Mouse (Mus musculus): Measurements from ENCODE around the gene Tmem178b. TPM values are rescaled to one million over a fixed set of nuclear protein-coding genes. Genes with fewer than 3 reads are reported as not detected.

Tmem178b gene
- polyA plus RNA-seq, 1 experiment from 2014 or later: 33.1 TPM

- H3K4me2 ChIP-seq: no peak overlapping the region
- no peak overlapping the region for H3K27ac ChIP-seq (replicated peaks)
- no peaks in the 10 kb centered on the region for H3K36me3 ChIP-seq
- peaks cover 48% of the 10 kb centered on the region for H3K4me1 ChIP-seq (replicated peaks)
- 53% methylated on average over 11 of the region's 11 CpGs for WGBS
- no peaks in the 10 kb centered on the region for H3K27me3 ChIP-seq
- no peak for ATAC-seq (ENCODE audit: low FRiP score, low read depth)
- no peaks in the 10 kb centered on the region for H3K9me3 ChIP-seq
- no peak overlapping the region for H3K9ac ChIP-seq
- H3K4me3 ChIP-seq: no peak overlapping the region
Observed at GRCm38 (mm10) chr6:40006006-40006765, 133.1 kb downstream of the Tmem178b start.

GRCm38 (mm10) chr6:40008166-40008907, 135.3 kb downstream of the Tmem178b start:
- Histone ChIP-seq H3K4me2 (no peak overlapping the region), H3K9me3 (no peaks in the 10 kb centered on the region), H3K36me3 (no peaks in the 10 kb centered on the region), H3K27me3 (no peaks in the 10 kb centered on the region), H3K27ac (replicated peaks) (peak overlapping the region; percentile 24; the same call in 1 of the 2 replicates), H3K4me3 (no peak overlapping the region), H3K9ac (no peak overlapping the region), H3K4me1 (replicated peaks) (peaks cover 56% of the 10 kb centered on the region)
- 42% methylated on average over 3 of the region's 3 CpGs for WGBS
- ATAC-seq (ENCODE audit: low FRiP score, low read depth): 0 out of 2 replicates have a peak, but pooled peaks have one; percentile 4

- Histone ChIP-seq H3K9ac (no peak overlapping the region), H3K36me3 (no peaks in the 10 kb centered on the region), H3K4me2 (no peak overlapping the region), H3K4me3 (no peak overlapping the region), H3K4me1 (replicated peaks) (peaks cover 64% of the 10 kb centered on the region), H3K27me3 (no peaks in the 10 kb centered on the region), H3K9me3 (no peaks in the 10 kb centered on the region), H3K27ac (replicated peaks) (peak overlapping the region; percentile 32; the same call in 1 of the 2 replicates)
- 54% methylated on average over 3 of the region's 3 CpGs for WGBS
- no peak for ATAC-seq (ENCODE audit: low FRiP score, low read depth)
Observed at GRCm38 (mm10) chr6:40009718-40010117, 136.6 kb downstream of the Tmem178b start.

GRCm38 (mm10) chr6:40011066-40011465, 138.0 kb downstream of the Tmem178b start:
- WGBS: 82% methylated on average over 5 of the region's 5 CpGs
- Histone ChIP-seq H3K4me2 (no peak overlapping the region), H3K27ac (replicated peaks) (no peak overlapping the region), H3K4me1 (replicated peaks) (peaks cover 74% of the 10 kb centered on the region), H3K36me3 (no peaks in the 10 kb centered on the region), H3K27me3 (no peaks in the 10 kb centered on the region), H3K9ac (no peak overlapping the region), H3K4me3 (no peak overlapping the region), H3K9me3 (no peaks in the 10 kb centered on the region)
- no peak for ATAC-seq (ENCODE audit: low FRiP score, low read depth)

GRCm38 (mm10) chr6:40011609-40012008, 138.5 kb downstream of the Tmem178b start:
- 71% methylated on average over 5 of the region's 5 CpGs for WGBS
- Histone ChIP-seq H3K9ac (no peak overlapping the region), H3K9me3 (no peaks in the 10 kb centered on the region), H3K4me1 (replicated peaks) (peaks cover 72% of the 10 kb centered on the region), H3K27me3 (no peaks in the 10 kb centered on the region), H3K4me2 (no peak overlapping the region), H3K27ac (replicated peaks) (no peak overlapping the region), H3K4me3 (no peak overlapping the region), H3K36me3 (no peaks in the 10 kb centered on the region)
- no peak for ATAC-seq (ENCODE audit: low FRiP score, low read depth)

GRCm38 (mm10) chr6:40013407-40013806, 140.3 kb downstream of the Tmem178b start:
- 61% methylated on average over 5 of the region's 5 CpGs for WGBS
- Histone ChIP-seq H3K27me3 (no peaks in the 10 kb centered on the region), H3K4me3 (no peak overlapping the region), H3K4me1 (replicated peaks) (peaks cover 62% of the 10 kb centered on the region), H3K36me3 (no peaks in the 10 kb centered on the region), H3K4me2 (no peak overlapping the region), H3K9ac (no peak overlapping the region), H3K27ac (replicated peaks) (no peak overlapping the region), H3K9me3 (no peaks in the 10 kb centered on the region)
- ATAC-seq (ENCODE audit: low FRiP score, low read depth): no peak

- peak overlapping the region; percentile 72 for H3K27ac ChIP-seq (replicated peaks)
- H3K4me1 ChIP-seq (replicated peaks): peaks cover 50% of the 10 kb centered on the region
- no peak overlapping the region for H3K4me2 ChIP-seq
- H3K27me3 ChIP-seq: no peaks in the 10 kb centered on the region
- H3K36me3 ChIP-seq: no peaks in the 10 kb centered on the region
- ATAC-seq (ENCODE audit: low FRiP score, low read depth): no peak
- no peaks in the 10 kb centered on the region for H3K9me3 ChIP-seq
- no peak overlapping the region for H3K4me3 ChIP-seq
- no peak overlapping the region for H3K9ac ChIP-seq
- 38% methylated on average over 4 of the region's 4 CpGs for WGBS
Observed at GRCm38 (mm10) chr6:40015185-40015584, 142.1 kb downstream of the Tmem178b start.

- ATAC-seq (ENCODE audit: low FRiP score, low read depth): peak; percentile 35
- Histone ChIP-seq H3K27me3 (no peaks in the 10 kb centered on the region), H3K4me3 (no peak overlapping the region), H3K4me1 (replicated peaks) (peaks cover 43% of the 10 kb centered on the region), H3K9ac (no peak overlapping the region), H3K4me2 (no peak overlapping the region), H3K36me3 (no peaks in the 10 kb centered on the region), H3K9me3 (no peaks in the 10 kb centered on the region), H3K27ac (replicated peaks) (peak overlapping the region; percentile 1)
- WGBS: 12% methylated on average over 7 of the region's 7 CpGs
Observed at GRCm38 (mm10) chr6:40015711-40016460, 142.8 kb downstream of the Tmem178b start.

- no peaks in the 10 kb centered on the region for H3K27me3 ChIP-seq
- no peak overlapping the region for H3K4me2 ChIP-seq
- H3K27ac ChIP-seq (replicated peaks): no peak overlapping the region
- H3K9me3 ChIP-seq: no peaks in the 10 kb centered on the region
- no peak for ATAC-seq (ENCODE audit: low FRiP score, low read depth)
- H3K36me3 ChIP-seq: no peaks in the 10 kb centered on the region
- H3K4me3 ChIP-seq: no peak overlapping the region
- H3K9ac ChIP-seq: no peak overlapping the region
- peaks cover 36% of the 10 kb centered on the region for H3K4me1 ChIP-seq (replicated peaks)
- WGBS: 20% methylated on average over 4 of the region's 4 CpGs
Observed at GRCm38 (mm10) chr6:40019396-40019795, 146.3 kb downstream of the Tmem178b start.

- Histone ChIP-seq H3K4me3 (no peak overlapping the region), H3K27ac (replicated peaks) (peak overlapping the region; percentile 54), H3K9ac (no peak overlapping the region), H3K9me3 (no peaks in the 10 kb centered on the region), H3K36me3 (no peaks in the 10 kb centered on the region), H3K27me3 (no peaks in the 10 kb centered on the region), H3K4me1 (replicated peaks) (peaks cover 20% of the 10 kb centered on the region), H3K4me2 (no peak overlapping the region)
- peak; percentile 77 for ATAC-seq (ENCODE audit: low FRiP score, low read depth)
- 48% methylated on average over 4 of the region's 4 CpGs for WGBS
Observed at GRCm38 (mm10) chr6:40023592-40024335, 150.7 kb downstream of the Tmem178b start.

- 44% methylated on average over 5 of the region's 5 CpGs for WGBS
- Histone ChIP-seq H3K27ac (replicated peaks) (peak overlapping the region; percentile 54), H3K27me3 (no peaks in the 10 kb centered on the region), H3K4me1 (replicated peaks) (peaks cover 16% of the 10 kb centered on the region), H3K9ac (no peak overlapping the region), H3K9me3 (no peaks in the 10 kb centered on the region), H3K4me2 (no peak overlapping the region), H3K36me3 (no peaks in the 10 kb centered on the region), H3K4me3 (no peak overlapping the region)
- no peak; the same call in 1 of the 2 replicates for ATAC-seq (ENCODE audit: low FRiP score, low read depth)
Observed at GRCm38 (mm10) chr6:40024336-40024934, 151.4 kb downstream of the Tmem178b start.

Data from hindbrain, embryonic 15.5 days (tissue).